Mouse (Mus musculus) central nervous system, embryonic 11.5 days (tissue): ENCODE results near the gene Gm20403. TPM values are rescaled to one million over a fixed set of nuclear protein-coding genes. Genes with fewer than 3 reads are reported as not detected.

Experiments
- polyA plus RNA-seq: library from polyadenylated mRNA; depleted of rRNA; stranded (reverse); fragments of >200 nt; gene quantifications from 2 replicates; pipeline ENCODE4 v1.2.3, GENCODE M21; 2012; rRNA removed

Gm20403 gene
- polyA plus RNA-seq, result not detected in 2 replicates

GRCm38 (mm10) chr12:54986052-54986717, at the start of gene Gm20403:
Gene Gm20403, minus strand, starts transcription at chr12:54986529.

DNA sequence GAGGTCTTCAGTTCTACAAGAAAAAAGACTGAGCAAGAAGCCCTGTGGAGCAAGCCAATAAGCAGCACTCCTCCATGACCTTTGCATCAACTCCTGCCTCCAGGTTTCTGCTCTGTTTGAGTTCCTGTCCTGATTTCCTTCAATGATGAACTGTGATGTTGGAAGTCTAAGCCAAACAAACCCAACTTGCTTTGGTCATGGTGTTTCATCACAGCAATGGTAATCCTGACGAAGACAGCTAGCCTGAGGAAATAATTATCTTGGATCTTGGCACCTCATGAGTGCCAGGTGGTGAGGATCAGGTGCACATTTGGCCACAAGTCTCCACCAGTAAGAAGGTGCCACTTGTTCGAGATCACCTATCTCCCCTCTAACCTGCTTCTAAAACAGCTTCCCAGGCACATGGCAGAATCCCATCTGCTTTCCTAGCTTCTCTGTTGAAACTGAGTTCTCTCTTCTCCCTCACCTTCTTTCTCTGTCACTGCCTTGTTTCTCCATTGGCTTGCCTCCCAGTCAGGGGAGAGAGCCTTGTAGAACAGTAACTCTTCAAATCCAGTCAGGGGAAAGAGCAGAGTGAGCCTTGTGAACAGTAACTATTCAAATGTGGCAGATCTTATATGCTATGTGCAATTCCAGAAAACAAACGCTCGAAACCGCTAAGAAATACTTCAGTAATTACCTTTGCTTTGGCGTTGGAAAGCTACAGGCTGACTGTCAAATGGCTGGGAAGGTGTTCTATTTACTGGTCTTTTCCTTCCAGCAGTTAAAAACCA, 27.5 kb upstream of the Gm20403 start, which contains the start of gene Baz1a:
Gene Baz1a, minus strand, starts transcription at position 723 of the 773 bp plus-strand sequence.

Other genes with a start within 250 kb of the Gm20403 start
- gene Snx6, start 190.8 kb downstream of the Gm20403 start, polyA plus RNA-seq, result 102 and 121 TPM in 2 replicates
- gene Cfl2, start 123.7 kb downstream of the Gm20403 start, polyA plus RNA-seq, result 58.3 and 86.6 TPM in 2 replicates
- gene Baz1a, start 27.8 kb upstream of the Gm20403 start, polyA plus RNA-seq, result 24.1 and 37.6 TPM in 2 replicates
- gene 2700097O09Rik, start 93.6 kb upstream of the Gm20403 start, polyA plus RNA-seq, result 20.4 and 33.0 TPM in 2 replicates
- 69.2 and 75.8 TPM in 2 replicates for gene Srp54a, start 93.7 kb upstream of the Gm20403 start, polyA plus RNA-seq
- 7.0 and 9.5 TPM in 2 replicates for gene Fam177a, start 137.9 kb upstream of the Gm20403 start, polyA plus RNA-seq
- 34.5 and 38.2 TPM in 2 replicates for gene Srp54b, start 168.6 kb upstream of the Gm20403 start, polyA plus RNA-seq
- gene 1700047I17Rik2, start 213.1 kb upstream of the Gm20403 start, polyA plus RNA-seq, result not detected in 2 replicates
- gene Srp54c, start 243.6 kb upstream of the Gm20403 start, polyA plus RNA-seq, result 38.5 and 55.4 TPM in 2 replicates